Mouse (Mus musculus): Measurements from ENCODE around the gene Ada.

- TF ChIP-seq CTCF (IDR thresholded peaks at IDR 0.05; ENCODE audit: low read depth, low read length), result no peak
- no peak for TF ChIP-seq GATA2 (IDR thresholded peaks at IDR 0.05; ENCODE audit: borderline replicate concordance, low read depth, low read length)
- no peak for TF ChIP-seq TAL1 (conservative IDR thresholded peaks at IDR 0.05; ENCODE audit: low read depth, low read length)
- no peak for TF ChIP-seq GATA1 (IDR thresholded peaks at IDR 0.05; ENCODE audit: borderline replicate concordance, low read length)
- no peak for TF ChIP-seq POLR2AphosphoS5 (IDR thresholded peaks at IDR 0.05; ENCODE audit: insufficient replicate concordance, low read depth, low read length)
Measured at GRCm38 (mm10) chr2:163702431-163702830, 47.6 kb downstream of the Ada start.
